Mouse (Mus musculus): ENCODE measurements at regions not wholly inside any gene's neighbourhood (a gene's known extent, or its start where the extent isn't known, plus 50 kb on each side); places are given as distances from the start of the nearest gene placed in this dataset.
"Not testable (repeated sequence)": the region's sequence is repeated elsewhere in the genome, so short reads cannot be mapped to it uniquely, and the experiment has no call there.

- DNase-seq (ENCODE audit: extremely low spot score in 1 of 2, low spot score in 1 of 2), result no peak
Observed at GRCm38 (mm10) chr14:86054668-86055067, 1086.4 kb downstream of the Diaph3 start.

GRCm38 (mm10) chr14:86029401-86029800 lies 1111.6 kb downstream of the Diaph3 start:
- no peak for DNase-seq (ENCODE audit: extremely low spot score in 1 of 2, low spot score in 1 of 2)

GRCm38 (mm10) chr14:86017611-86018010 lies 1123.4 kb downstream of the Diaph3 start:
- DNase-seq (ENCODE audit: extremely low spot score in 1 of 2, low spot score in 1 of 2), result not testable (repeated sequence)
